In genomic region chr14:121348256-121348655, GRCm38 (mm10) we compare ENCODE assay signal across 8 mouse cellular contexts. TPM values are rescaled to one million over a fixed set of nuclear protein-coding genes. Genes with fewer than 3 reads are reported as not detected.
A peak's percentile ranks its signal among the peaks of the same experiment; 100 is the strongest.
DNase-seq lines count a peak whose midpoint lies in the region; ATAC-seq and TF ChIP-seq lines count a peak whose summit lies in the region.

No protein-coding gene starts in this region.

- no peak overlapping the region for H3K4me2 ChIP-seq in heart, postnatal 0 days (ENCODE audit: low read depth, low read length)
- no peak overlapping the region for H3K4me2 ChIP-seq in limb, embryonic 14.5 days (replicated peaks; ENCODE audit: low read depth, low read length, severe bottlenecking)

- no peaks in the 10 kb centered on the region for H3K27me3 ChIP-seq in heart, postnatal 0 days (ENCODE audit: control insufficient read depth, insufficient read depth, low read length)
- H3K27me3 ChIP-seq in limb, embryonic 14.5 days (ENCODE audit: control insufficient read depth, insufficient read depth, low read length): no peaks in the 10 kb centered on the region

- no peak overlapping the region for H3K4me3 ChIP-seq in heart, postnatal 0 days (ENCODE audit: low read depth, low read length)
- no peak overlapping the region for H3K4me3 ChIP-seq in limb, embryonic 14.5 days (replicated peaks; ENCODE audit: low read length)

- H3K9ac ChIP-seq in heart, postnatal 0 days (replicated peaks; ENCODE audit: low read depth, low read length): no peak overlapping the region
- no peak overlapping the region for H3K9ac ChIP-seq in limb, embryonic 14.5 days (ENCODE audit: low read depth, low read length, severe bottlenecking)

- H3K4me1 ChIP-seq in heart, postnatal 0 days (ENCODE audit: control insufficient read depth, insufficient read depth): peaks cover 84% of the 10 kb centered on the region
- peaks cover 20% of the 10 kb centered on the region; the same call in 1 of the 2 replicates for H3K4me1 ChIP-seq in limb, embryonic 14.5 days (ENCODE audit: control insufficient read depth, insufficient read depth, low read length)

- peak; percentile 56 to 69 for DNase-seq in heart, adult 18-20 months
- DNase-seq in heart, adult 8-10 months (ENCODE audit: low spot score): no peak
- peak; percentile 40 for DNase-seq in brain, adult 2 months (ENCODE audit: low read depth, low spot score)
- no peak for DNase-seq in heart, postnatal 0 days (ENCODE audit: low spot score)
- DNase-seq in limb, embryonic 14.5 days (ENCODE audit: low spot score): peak; percentile 58
- no peak for DNase-seq in frontal cortex, adult 2 months (ENCODE audit: extremely low spot score in 1 of 2, low spot score in 1 of 2)
- no peak for DNase-seq in embryo, embryonic 10 days (ENCODE audit: low spot score)

- H3K36me3 ChIP-seq in heart, postnatal 0 days (replicated peaks; ENCODE audit: control insufficient read depth, insufficient read depth, low read length): no peaks in the 10 kb centered on the region
- H3K36me3 ChIP-seq in limb, embryonic 14.5 days (ENCODE audit: control insufficient read depth, insufficient read depth, low read length): no peaks in the 10 kb centered on the region

- TF ChIP-seq EP300 in heart, postnatal 0 days (IDR thresholded peaks at IDR 0.05; ENCODE audit: low read depth): no peak

- H3K27ac ChIP-seq in heart, postnatal 0 days (ENCODE audit: low read depth): peak overlapping the region; percentile 5; the same call in 1 of the 2 replicates
- no peak overlapping the region for H3K27ac ChIP-seq in limb, embryonic 14.5 days (replicated peaks; ENCODE audit: low read depth, low read length)

- no peak for TF ChIP-seq CTCF in heart, postnatal 0 days (IDR thresholded peaks at IDR 0.05; ENCODE audit: low read depth)

- 30% methylated on average over 8 of the region's 8 CpGs for WGBS in heart, postnatal 0 days
- 38% methylated on average over 8 of the region's 8 CpGs for WGBS in limb, embryonic 14.5 days

- TF ChIP-seq POLR2A in limb, embryonic 14.5 days (IDR thresholded peaks at IDR 0.05; ENCODE audit: borderline replicate concordance, extremely low read depth, insufficient read depth, insufficient read length): no peak

- no peaks in the 10 kb centered on the region for H3K9me3 ChIP-seq in heart, postnatal 0 days (replicated peaks; ENCODE audit: control insufficient read depth, low read length)
- H3K9me3 ChIP-seq in limb, embryonic 14.5 days (ENCODE audit: control insufficient read depth, low read length): no peaks in the 10 kb centered on the region

- ATAC-seq in heart, postnatal 0 days (ENCODE audit: insufficient read depth, low read depth): peak; percentile 21
- ATAC-seq in limb, embryonic 14.5 days (ENCODE audit: low FRiP score, low read depth): peak; percentile 51
- ATAC-seq in CD4-positive, CD25-positive, alpha-beta regulatory T cell, adult 4 months: no peak

RNA-seq across cellular contexts. Expression of gene Stk24, which starts 31.6 kb away (rescaled TPM):
- total RNA-seq in heart, adult 18-20 months (2021): 10 to 100 TPM; 71.3 to 77.6 TPM
- 10 to 100 TPM; 52.8 to 75.4 (median 55.2) TPM for total RNA-seq in heart, adult 8-10 months (2022)
- total RNA-seq in heart, postnatal 0 days (2014; rRNA removed; ENCODE audit: low replicate concordance): 62.9 and 68.3 TPM in 2 replicates
- polyA plus RNA-seq in heart, postnatal 0 days (2015; fragmentation: Nextera tagmentation; extraction: Ambion mirVana): 22.6 and 26.7 TPM in 2 replicates
- 37.6 and 40.6 TPM in 2 replicates for polyA plus RNA-seq in limb, embryonic 14.5 days (2012; rRNA removed)
- 46.7 and 50.7 TPM in 2 replicates for polyA plus RNA-seq in limb, embryonic 14.5 days (2014; fragmentation: Nextera tagmentation; extraction: Ambion mirVana)
- 30.9 and 32.3 TPM in 2 replicates for polyA plus RNA-seq in frontal cortex, adult 2 months (2012; rRNA removed)
- polyA plus RNA-seq in CD4-positive, CD25-positive, alpha-beta regulatory T cell, adult 4 months (2017; shearing (Covaris generic)): 10 to 100 TPM; 63.3 to 68.7 TPM

Comparison
In these comparisons a context has a peak if more than half of its experiments do, and no peak if none do; other contexts are left out.
1. DNase-seq: peak in heart, adult 18-20 months (2 of 2), brain, adult 2 months (single experiment) and limb, embryonic 14.5 days (single experiment); none in heart, adult 8-10 months (single experiment), heart, postnatal 0 days (single experiment), frontal cortex, adult 2 months (0 of 2) and embryo, embryonic 10 days (single experiment).